Mouse (Mus musculus) T-cell, adult 2 months (primary cell): ENCODE measurements around the gene Cdh4.

Experiments
- DNase-seq: peaks from one replicate; pipeline ENCODE4 v3.0.0; 2022; ENCODE audit warnings: low spot score

Cdh4 gene

DNA sequence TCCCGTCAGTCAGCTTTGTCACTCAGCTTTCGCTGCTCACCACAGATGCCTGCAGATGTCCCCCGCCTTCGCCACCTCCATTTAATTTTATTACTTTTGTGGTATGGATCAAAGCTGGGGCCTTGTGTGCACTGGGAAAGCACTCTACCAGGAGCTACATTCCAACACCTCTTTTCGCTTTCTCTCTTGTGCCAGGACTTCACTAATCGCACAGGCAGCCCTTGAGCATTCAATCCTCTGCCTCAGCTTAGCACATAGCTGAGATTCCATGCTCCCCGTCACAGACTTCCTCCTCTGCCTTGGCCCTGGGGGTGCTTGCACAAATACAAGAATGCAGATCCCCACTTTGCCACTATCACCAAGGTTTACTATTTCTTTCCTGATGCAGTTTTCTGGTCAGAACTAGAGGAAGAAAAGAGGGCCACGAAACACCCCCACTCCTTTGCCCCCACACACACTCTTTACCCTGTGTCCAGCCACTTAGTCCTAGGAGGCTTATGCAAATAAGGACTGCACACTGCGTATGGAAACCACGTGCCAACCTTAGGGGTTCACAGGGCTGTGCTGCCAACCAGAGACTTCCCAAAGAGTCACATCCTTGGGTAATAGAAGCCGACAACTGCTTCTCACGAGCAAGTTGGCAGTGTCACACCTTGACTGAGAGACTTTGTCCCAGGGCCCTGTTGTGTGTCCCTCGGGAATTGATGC lies 350.3 kb downstream of the Cdh4 start:
- no peak for DNase-seq

DNA sequence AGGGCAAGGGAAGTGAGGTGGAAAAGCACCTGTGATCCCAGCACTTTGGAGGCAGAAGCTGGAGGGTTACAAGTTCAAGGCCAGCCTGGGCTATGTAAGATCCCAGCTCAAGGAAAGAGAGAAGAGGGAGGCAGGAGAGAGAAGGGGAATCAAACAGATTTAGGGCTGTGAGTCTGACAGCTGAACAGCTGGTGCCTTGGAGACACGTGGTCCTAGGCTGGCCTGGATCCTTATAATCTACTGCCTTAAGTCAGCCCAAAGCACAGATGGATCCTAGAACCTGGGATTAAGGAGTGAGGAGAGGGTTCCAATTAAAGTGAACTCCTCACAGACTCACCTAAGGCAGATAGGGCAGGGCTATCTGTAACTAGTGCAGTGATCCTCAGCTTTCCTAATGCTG lies 352.1 kb downstream of the Cdh4 start:
- DNase-seq: no peak

DNA sequence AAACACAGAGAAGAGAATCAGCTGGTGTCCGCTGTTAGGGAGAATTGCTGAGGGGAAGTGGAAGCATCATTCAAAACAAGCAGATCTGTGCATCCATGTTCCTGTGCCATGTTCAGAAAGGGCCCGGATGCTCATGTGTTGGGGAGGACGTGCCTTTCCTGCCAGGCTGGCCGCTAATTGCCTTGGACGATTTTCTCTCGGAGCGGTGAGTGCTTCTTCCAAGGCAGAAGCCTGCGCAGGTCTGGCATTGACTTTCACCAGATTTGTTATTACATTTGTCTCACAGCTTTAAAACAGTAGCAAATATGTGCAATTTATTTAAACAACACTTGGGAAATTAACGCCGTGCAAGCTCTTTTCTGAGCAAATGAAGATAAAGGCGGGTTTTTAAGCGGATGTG lies 353.2 kb downstream of the Cdh4 start:
- DNase-seq: no peak

DNA sequence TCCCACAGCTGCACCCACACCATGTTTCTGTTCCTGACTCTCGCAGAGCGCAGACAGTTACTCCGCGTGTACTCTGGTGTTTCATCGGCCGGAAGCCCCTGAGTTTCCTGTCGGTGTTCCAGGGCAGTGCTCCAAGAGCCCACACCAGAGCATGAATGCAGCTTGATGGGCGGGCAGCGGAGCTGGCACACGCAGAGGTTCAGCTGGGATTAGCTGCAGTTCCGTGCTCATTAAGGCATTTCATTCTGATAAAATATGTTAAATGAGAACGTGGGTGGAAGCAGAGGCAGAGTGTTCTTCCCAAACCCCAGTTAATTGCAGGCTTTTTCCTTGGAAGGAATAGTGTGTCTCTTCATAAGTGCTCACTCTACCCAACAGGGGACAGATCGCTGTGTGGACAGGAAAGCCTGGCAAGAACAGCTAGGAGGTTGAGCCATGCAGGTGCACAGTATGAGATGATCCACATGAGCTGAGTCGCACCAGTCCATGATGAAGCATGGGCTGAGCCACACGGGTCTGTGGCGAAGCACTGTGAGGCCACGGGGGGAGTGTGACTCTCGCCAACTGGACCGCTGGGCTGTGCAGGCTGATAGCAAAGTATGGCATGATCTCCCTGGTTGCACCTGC lies 357.8 kb downstream of the Cdh4 start:
- DNase-seq: no peak

DNA sequence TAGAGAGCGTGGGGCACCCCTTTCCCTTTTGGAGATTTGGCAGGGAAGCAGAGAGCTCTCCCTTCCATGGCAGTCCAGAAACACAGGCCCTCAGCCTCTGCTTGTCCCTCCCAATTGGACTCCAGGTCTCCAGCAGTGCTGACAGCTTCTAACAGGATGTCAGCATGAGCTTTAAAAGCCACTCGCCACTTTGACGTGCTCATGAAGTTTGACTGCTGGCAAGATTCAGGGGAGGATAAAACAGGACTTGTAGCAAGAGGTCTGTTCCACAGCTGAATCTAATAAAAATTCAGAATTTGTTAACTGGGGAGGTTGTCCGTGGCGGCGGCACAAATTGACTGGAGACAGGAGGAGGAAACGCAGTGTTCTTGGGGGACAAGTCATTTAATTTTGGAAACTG lies 358.8 kb downstream of the Cdh4 start:
- DNase-seq: no peak

DNA sequence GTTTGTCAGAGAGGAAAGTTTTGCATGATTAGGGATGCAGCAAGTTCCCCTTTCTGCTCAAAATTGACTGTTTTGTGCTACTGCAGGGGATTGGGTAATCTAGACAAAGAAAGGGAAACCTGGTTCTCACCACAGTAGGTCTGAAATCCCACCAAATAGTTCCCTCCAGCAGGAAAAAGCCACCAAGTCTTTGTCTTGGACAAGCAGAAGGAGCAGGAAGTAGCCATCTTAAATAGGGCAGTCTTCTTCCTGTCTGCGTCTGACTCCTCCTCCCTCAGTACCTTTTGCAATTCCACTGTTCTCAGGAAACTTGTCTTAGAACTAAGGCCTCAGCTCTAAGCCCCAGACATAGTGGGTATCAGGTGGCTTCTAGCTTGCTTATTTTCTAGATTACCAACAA lies 360.2 kb downstream of the Cdh4 start:
- no peak for DNase-seq

DNA sequence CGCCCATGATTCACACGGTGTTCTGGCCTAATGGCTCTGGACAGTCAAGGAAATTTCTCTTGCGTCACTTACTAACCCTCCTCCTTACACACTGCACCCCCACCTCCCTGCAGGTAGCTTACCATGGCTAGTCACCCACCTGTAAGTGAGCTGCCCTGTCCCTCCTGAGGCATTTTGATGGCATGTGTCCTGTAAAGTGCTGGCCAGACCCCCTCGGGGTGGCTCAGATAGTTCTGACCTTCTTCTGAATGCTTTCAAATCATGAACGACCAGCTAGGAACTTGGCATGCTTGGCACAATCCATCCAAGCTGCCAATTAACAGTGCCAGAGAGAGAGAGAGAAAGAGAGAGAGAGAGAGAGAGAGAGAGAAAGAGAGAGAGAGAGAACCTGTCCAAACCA lies 368.9 kb downstream of the Cdh4 start:
- DNase-seq: no peak

DNA sequence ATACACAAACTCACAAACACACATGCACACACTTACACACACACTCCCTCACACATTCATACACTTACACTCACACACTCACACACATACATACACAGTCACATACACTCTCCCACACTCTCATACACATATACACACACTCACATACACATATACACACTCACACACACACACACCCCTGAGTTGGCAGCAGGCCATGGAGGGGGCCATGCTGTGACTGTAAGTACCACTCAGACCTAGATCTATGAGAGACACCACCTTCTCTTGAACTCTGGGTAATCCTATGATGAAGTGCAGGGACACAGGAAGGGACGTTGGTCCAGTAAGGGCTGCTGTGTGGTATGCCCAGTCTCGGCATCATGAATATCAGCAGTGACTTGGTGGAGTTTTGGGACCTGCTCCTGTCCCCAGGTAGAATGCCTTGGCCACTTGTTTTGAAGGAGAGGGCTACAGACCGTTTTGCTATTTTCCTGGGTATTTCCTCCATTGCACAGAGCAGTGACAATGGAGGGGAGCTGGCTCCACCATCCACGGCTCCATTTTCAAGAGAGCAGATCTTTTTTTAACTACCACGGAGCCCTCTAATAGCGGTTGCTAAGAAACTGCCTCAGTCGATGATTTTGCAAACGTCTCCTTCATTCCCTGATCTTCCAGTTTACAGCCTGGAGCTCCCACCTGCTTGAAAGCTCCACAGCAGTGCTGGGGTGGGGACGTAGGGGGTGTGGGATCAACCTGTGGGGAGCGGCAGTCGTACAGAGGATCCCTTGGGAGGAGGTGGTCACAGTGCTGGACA lies 371.0 kb downstream of the Cdh4 start:
- no peak for DNase-seq

DNA sequence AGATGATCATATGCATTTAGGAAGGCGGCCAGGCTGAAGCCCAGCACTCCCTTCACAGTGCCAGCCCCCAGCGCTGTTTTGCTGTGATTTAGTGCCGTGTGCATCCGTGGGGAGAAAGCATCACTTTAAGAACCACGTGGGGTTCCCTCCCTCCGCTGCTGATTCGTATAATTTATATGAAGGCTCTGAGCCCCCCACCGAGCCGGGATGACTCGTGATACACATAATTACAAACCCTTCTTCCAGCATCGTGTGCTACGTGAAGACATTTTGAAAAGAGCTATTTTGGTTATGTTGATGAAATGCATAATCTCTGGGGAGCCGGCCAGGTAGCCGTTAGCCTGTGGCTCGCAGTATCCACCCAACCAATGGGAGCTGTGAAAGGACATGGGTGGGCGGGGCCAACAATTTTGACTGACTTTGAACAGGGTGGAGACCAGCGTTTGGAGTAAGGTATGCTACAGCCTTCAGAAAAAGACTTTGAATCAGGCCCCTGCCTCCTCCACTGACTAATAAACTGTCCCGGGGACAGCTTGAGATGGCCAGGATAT lies 382.6 kb downstream of the Cdh4 start:
- DNase-seq: no peak

DNA sequence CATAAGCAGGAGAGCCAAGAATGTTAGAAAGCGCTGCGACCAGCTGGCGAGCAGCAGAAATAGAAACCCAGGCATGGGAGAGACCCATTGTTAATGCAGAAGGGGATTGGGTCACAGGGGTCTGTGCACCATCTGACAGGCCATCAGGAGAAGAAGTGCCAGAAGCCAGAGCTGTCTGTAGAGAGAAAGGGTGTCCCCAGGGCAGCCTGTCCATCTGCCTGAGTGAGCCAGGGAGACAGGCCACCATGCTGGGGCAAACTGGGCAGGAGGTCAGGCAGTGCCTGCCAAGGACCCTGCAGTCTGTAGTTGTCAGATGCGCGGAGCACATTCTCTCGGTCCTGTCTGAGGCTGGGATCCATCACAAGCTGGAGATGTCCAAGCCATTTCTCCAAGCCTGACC lies 386.7 kb downstream of the Cdh4 start:
- DNase-seq: no peak

DNA sequence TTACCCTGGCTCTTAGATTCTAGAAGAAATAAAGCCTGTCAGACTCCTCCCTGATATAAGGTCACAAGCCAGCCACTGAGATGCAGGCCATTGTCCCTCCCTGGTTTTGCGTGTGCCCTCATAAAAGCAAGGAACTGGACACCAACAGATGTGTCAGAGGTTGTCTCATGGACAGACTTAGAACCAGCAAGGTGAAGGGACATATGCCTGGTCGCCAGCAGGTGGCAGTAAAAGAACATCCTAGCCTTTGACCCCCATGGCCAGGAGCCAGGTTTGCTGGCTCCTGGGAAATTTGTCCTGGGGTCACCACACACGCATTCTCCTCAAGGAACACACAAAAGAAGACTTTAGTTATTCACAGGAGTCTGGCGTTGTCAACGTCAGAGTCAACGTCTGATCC lies 387.7 kb downstream of the Cdh4 start:
- no peak for DNase-seq

DNA sequence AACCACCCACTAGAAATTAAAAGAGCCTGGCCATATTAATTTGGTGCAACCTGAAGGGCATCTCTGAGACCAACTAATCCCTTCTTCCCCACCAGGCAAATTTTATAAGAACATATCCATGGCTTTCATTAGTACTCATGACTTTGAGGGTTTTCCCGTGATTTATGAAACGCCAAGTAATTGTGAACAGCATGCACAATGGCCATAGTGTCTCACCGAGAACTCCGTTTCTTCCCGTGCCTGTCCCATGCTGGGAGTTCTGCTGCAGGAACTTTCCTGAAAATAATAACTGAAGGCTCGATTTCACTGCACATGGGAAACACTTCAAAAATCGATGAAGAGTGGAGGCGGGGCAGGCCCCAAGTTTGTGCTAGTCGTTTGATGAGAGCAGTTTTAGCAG lies 392.7 kb downstream of the Cdh4 start:
- no peak for DNase-seq

DNA sequence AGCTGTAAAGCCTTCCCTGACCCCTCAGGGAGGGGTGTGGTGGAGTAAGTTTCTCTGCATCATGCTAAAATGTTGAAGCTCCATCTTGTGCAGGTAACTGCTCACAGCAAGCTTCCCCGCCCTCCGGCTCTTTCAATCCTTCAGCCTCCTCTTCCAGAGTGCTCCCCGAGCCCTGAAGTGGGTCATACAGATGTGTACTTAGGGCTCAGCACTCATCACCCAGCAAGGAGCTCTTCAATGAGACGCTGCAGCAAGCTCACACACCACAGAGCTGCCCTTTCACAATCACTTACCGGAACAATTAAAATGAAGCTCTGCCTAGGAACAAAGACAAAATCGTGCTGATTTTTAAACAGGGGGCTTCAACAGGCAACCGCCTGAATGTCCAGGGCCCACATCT lies 393.3 kb downstream of the Cdh4 start:
- DNase-seq: no peak

DNA sequence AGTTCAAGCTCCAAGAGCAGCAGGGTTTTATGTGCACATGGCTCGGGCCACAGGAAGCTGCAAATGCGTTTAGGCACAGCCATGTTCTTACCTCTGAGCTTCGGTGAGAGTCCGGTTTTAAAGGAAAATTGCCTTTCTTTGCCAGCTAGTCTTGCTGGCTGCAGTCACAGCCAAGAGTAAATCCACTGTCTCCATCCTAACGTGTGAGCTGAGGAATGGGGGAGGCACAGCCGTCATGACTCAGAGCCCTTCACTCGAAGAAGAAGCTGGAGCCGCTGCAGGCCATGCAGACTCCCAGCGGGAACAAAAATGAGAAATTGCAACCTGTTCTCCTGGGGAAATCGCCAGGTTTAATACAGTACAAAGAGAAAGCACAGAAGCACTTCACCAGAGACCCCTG lies 395.0 kb downstream of the Cdh4 start:
- DNase-seq: no peak

DNA sequence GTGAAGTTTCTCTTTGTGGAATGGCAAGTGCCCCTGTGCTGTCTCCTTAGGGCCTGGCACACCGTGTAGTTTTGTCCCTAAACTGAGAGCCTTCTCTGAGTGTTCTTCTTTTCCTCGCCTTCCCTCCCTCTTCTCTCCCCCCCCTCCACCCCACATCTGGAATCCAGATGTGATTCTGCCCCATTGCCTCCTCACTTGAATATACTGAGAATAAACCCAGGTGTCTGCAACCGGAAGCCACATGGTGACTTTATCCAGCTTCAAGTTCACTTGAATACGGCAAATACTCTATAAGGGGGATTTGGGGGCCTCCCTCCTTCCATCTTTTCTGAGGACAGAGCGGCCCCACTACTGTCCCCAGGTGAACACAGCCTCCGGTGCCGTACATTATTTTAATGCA lies 395.8 kb downstream of the Cdh4 start:
- DNase-seq: no peak

DNA sequence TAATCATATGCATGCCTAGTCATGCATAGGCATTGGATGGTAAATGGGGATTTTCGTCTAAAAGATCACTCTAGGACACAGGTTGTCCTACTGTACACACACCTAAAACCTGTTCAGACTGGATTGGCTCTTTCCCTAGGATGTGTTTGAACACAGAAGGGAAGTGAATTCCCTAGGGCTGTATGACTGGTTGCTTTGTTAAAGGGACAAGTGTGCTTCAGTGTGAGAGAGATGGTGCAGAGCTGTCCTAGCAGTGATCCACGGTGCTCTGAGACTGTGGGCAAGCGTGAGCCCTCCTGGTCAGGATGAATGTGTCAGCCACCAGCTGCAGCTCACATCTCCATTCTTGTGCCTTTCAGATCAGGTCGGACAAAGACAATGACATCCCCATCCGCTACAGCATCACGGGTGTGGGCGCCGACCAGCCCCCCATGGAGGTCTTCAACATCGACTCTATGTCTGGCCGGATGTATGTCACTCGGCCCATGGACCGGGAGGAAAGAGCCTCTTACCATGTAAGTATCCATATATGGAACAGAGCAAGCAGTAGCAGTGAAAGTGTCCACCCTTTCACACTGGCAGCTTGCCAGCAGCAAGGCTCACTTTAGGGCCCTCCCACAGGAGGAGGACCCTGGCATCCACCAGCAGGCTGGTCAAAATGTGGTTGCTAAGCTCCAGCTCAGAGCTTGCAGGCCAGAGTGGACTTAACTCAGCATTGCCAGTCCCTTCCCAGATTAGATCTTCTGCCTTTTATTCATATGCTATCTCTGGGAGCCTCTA lies 400.6 kb downstream of the Cdh4 start:
- no peak for DNase-seq

DNA sequence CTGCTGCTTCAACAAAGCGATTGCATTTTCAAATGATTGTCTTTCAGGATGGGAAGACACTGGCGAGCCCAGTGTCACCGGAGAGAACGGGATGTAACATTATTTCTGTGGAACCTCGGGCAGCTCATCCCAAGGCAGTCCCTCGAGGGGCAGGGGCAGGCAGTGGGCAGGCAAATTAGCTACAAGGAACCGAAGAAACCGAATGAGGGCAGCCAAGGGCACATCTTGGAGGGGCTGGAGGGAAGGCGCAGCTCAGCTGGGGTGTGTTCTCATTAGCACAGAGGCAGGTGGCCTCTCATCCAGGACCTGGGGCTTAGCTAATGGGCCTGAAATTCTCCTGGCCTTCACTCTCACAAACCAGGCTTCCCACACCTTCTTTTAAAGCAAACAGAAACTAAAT lies 407.5 kb downstream of the Cdh4 start:
- DNase-seq: no peak

DNA sequence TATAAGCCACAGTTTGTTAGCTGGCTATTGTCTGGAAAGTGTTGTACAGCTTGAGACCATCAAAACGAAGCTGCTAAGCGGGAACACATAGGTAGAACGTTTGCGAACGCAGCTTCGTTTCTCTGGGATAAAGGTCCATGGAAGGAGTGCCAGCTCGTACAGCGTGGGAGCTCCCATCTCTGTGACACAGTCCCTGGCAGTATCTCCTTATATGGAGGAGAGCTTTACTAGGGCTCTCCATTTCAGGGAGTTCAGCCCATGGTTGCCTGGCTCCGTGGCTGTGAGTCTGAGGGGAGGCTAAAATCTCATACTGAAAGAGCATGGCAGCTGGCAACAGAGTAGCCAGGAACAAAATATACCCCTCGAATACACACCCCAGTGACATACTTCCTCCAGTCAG lies 409.9 kb downstream of the Cdh4 start:
- no peak for DNase-seq

DNA sequence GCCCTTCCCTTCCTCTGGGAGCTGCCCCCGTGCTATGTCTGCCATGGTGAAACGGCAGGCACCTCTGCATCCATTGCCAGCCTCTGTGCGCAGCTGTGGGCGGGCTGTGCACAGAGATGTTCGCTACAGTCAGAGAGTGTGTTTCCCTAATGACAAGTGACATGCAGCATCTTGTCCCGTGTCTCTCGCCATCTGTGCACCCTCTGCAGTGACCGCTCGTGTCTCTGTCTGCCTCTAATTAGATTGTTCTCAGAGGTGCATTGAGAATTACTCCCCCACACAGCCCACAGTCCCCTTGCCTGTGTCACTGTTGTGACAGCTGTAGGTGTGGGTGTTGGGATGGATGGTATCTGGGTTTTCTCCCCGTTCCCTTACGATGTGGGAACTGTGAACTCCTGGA lies 410.6 kb downstream of the Cdh4 start:
- DNase-seq: no peak

DNA sequence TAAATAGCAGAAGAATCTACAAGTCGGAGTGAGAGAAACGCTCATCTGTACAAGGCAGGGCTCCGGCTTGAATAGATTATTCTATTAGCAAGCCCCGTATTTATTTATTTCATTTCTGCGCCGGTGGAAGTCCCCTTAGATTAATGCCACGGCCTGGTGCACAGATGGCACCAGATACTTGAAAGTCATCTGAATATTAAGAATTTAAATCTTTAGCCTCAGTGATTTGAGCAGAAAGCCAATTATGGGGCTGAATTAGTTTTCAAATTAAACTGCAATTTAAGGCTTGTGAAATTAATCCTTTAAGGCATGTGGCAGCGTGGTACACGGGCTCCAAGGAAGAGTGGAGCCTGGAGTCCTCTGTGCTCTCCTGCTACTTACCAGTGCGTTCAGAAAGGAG lies 411.7 kb downstream of the Cdh4 start:
- no peak for DNase-seq

DNA sequence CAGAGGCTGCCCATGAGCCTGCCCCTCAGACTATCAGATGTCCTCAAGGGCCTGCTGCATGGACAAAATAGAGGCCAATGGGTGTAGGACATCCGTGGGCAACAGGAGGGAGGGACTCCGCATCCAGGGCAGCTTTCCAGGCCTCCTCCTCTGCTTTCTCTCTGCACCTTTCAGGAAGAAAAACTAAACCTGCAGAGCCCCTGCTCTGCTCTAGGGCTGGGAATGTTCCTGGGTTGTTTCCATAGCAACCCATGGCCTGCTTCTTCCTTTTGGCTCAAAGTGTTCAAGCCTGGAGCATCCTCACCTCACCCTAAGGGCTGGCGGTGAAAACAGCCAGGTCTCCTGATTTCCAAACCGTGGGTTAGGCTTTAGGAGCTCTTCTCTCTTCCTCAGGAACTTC lies 414.9 kb downstream of the Cdh4 start:
- no peak for DNase-seq

DNA sequence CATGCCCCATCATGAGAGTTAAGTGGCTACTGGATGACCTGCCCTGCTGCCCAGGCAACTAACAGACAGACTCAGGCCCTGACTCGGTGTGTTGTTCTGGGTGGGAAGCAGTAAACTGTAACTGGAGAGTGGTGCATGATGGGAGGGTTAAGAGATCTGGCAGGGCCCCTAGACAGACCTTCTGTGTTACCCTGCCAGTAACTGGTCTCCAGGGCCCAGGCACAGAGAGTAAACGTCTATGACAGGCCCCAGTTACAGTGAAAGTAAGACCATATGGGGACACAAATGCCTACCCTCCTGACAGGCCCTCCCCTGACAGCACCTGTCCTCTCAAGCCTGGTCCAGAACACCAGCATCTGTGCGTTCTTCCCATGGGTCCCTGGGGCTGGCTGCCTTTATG lies 420.4 kb downstream of the Cdh4 start:
- DNase-seq: no peak
